Mouse (Mus musculus): ENCODE results near the gene Lrch3. TPM values are rescaled to one million over a fixed set of nuclear protein-coding genes. Genes with fewer than 3 reads are reported as not detected.
"Not testable (repeated sequence)": the region's sequence is repeated elsewhere in the genome, so short reads cannot be mapped to it uniquely, and the experiment has no call there.

The Lrch3 gene
- polyA plus RNA-seq, 1 experiment from 2014 or later: 49.8 TPM

GRCm38 (mm10) chr16:32935088-32935487 is 21.2 kb downstream of the Lrch3 start:
- WGBS: 76% methylated on average over 1 of the region's 1 CpGs
- no peak for ATAC-seq (ENCODE audit: low read depth)
- H3K9me3 ChIP-seq (ENCODE audit: control insufficient read depth, low read length): no peaks in the 10 kb centered on the region
- no peak overlapping the region for H3K4me2 ChIP-seq (ENCODE audit: low read depth, low read length)
- H3K36me3 ChIP-seq (ENCODE audit: control insufficient read depth, insufficient read depth, low read length): no peaks in the 10 kb centered on the region
- no peaks in the 10 kb centered on the region for H3K4me1 ChIP-seq (ENCODE audit: control insufficient read depth, insufficient read depth, low read length)
- H3K9ac ChIP-seq (replicated peaks; ENCODE audit: low read depth, low read length): no peak overlapping the region
- no peak overlapping the region for H3K4me3 ChIP-seq (ENCODE audit: low read depth, low read length)
- H3K27ac ChIP-seq (ENCODE audit: low read depth, low read length): no peak overlapping the region
- no peaks in the 10 kb centered on the region for H3K27me3 ChIP-seq (ENCODE audit: control insufficient read depth, insufficient read depth, low read length)

GRCm38 (mm10) chr16:32937358-32937757 is 23.5 kb downstream of the Lrch3 start:
- Histone ChIP-seq H3K4me2 (ENCODE audit: low read depth, low read length) (no peak overlapping the region), H3K4me1 (ENCODE audit: control insufficient read depth, insufficient read depth, low read length) (no peaks in the 10 kb centered on the region), H3K9ac (replicated peaks; ENCODE audit: low read depth, low read length) (no peak overlapping the region), H3K27me3 (ENCODE audit: control insufficient read depth, insufficient read depth, low read length) (no peaks in the 10 kb centered on the region), H3K36me3 (ENCODE audit: control insufficient read depth, insufficient read depth, low read length) (no peaks in the 10 kb centered on the region), H3K27ac (ENCODE audit: low read depth, low read length) (no peak overlapping the region), H3K9me3 (ENCODE audit: control insufficient read depth, low read length) (no peaks in the 10 kb centered on the region), H3K4me3 (ENCODE audit: low read depth, low read length) (no peak overlapping the region)
- ATAC-seq (ENCODE audit: low read depth): no peak
- WGBS: 82% methylated on average over 2 of the region's 2 CpGs

GRCm38 (mm10) chr16:32939301-32939700 is 25.4 kb downstream of the Lrch3 start:
- 32% methylated on average over 3 of the region's 3 CpGs for WGBS
- not testable (repeated sequence) for H3K27ac ChIP-seq (ENCODE audit: low read depth, low read length); H3K36me3 ChIP-seq (ENCODE audit: control insufficient read depth, insufficient read depth, low read length); H3K27me3 ChIP-seq (ENCODE audit: control insufficient read depth, insufficient read depth, low read length); ATAC-seq (ENCODE audit: low read depth); H3K9ac ChIP-seq (replicated peaks; ENCODE audit: low read depth, low read length); H3K4me2 ChIP-seq (ENCODE audit: low read depth, low read length); H3K9me3 ChIP-seq (ENCODE audit: control insufficient read depth, low read length); H3K4me1 ChIP-seq (ENCODE audit: control insufficient read depth, insufficient read depth, low read length); H3K4me3 ChIP-seq (ENCODE audit: low read depth, low read length)

GRCm38 (mm10) chr16:32939716-32940115 is 25.8 kb downstream of the Lrch3 start:
- not testable (repeated sequence) for H3K4me1 ChIP-seq (ENCODE audit: control insufficient read depth, insufficient read depth, low read length); H3K36me3 ChIP-seq (ENCODE audit: control insufficient read depth, insufficient read depth, low read length); H3K9me3 ChIP-seq (ENCODE audit: control insufficient read depth, low read length); H3K4me2 ChIP-seq (ENCODE audit: low read depth, low read length); H3K4me3 ChIP-seq (ENCODE audit: low read depth, low read length); ATAC-seq (ENCODE audit: low read depth); H3K27me3 ChIP-seq (ENCODE audit: control insufficient read depth, insufficient read depth, low read length); H3K9ac ChIP-seq (replicated peaks; ENCODE audit: low read depth, low read length); H3K27ac ChIP-seq (ENCODE audit: low read depth, low read length)
- WGBS: 96% methylated on average over 4 of the region's 4 CpGs

- ATAC-seq (ENCODE audit: low read depth); H3K4me3 ChIP-seq (ENCODE audit: low read depth, low read length); H3K27me3 ChIP-seq (ENCODE audit: control insufficient read depth, insufficient read depth, low read length); H3K36me3 ChIP-seq (ENCODE audit: control insufficient read depth, insufficient read depth, low read length); H3K27ac ChIP-seq (ENCODE audit: low read depth, low read length); H3K9ac ChIP-seq (replicated peaks; ENCODE audit: low read depth, low read length); H3K9me3 ChIP-seq (ENCODE audit: control insufficient read depth, low read length); H3K4me2 ChIP-seq (ENCODE audit: low read depth, low read length); H3K4me1 ChIP-seq (ENCODE audit: control insufficient read depth, insufficient read depth, low read length): not testable (repeated sequence)
- WGBS: 85% methylated on average over 1 of the region's 2 CpGs
These were observed 27.3 kb downstream of the Lrch3 start for GRCm38 (mm10) chr16:32941226-32941625.

GRCm38 (mm10) chr16:32942694-32943093 is 28.8 kb downstream of the Lrch3 start:
- Histone ChIP-seq H3K9ac (replicated peaks; ENCODE audit: low read depth, low read length) (no peak overlapping the region), H3K4me3 (ENCODE audit: low read depth, low read length) (no peak overlapping the region), H3K27me3 (ENCODE audit: control insufficient read depth, insufficient read depth, low read length) (no peaks in the 10 kb centered on the region), H3K9me3 (ENCODE audit: control insufficient read depth, low read length) (no peaks in the 10 kb centered on the region), H3K36me3 (ENCODE audit: control insufficient read depth, insufficient read depth, low read length) (no peaks in the 10 kb centered on the region), H3K4me1 (ENCODE audit: control insufficient read depth, insufficient read depth, low read length) (no peaks in the 10 kb centered on the region), H3K4me2 (ENCODE audit: low read depth, low read length) (no peak overlapping the region), H3K27ac (ENCODE audit: low read depth, low read length) (no peak overlapping the region)
- 53% methylated on average over 5 of the region's 5 CpGs for WGBS
- ATAC-seq (ENCODE audit: low read depth): peak; percentile 89

DNA sequence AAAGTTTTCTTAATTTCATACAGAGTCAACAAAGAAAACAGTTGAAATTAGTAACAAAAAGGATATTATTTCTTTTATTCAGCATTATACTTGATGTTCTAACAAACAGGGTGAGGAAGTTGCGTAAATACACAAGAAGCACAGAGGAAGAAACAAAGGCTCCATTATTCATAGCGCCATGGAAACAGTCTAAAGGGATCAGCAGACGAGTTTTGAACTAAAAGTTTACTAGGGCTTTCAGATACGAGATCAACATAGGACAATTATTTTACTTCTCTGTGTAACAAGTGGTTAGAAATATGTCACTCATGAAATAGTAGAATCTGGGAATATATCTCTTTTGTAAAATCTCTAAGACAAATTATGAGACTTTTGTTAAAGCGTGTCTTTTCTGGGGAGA is 31.5 kb downstream of the Lrch3 start:
- Histone ChIP-seq H3K9ac (replicated peaks; ENCODE audit: low read depth, low read length) (no peak overlapping the region), H3K36me3 (ENCODE audit: control insufficient read depth, insufficient read depth, low read length) (no peaks in the 10 kb centered on the region), H3K4me3 (ENCODE audit: low read depth, low read length) (no peak overlapping the region), H3K27ac (ENCODE audit: low read depth, low read length) (no peak overlapping the region), H3K4me1 (ENCODE audit: control insufficient read depth, insufficient read depth, low read length) (no peaks in the 10 kb centered on the region), H3K9me3 (ENCODE audit: control insufficient read depth, low read length) (no peaks in the 10 kb centered on the region), H3K27me3 (ENCODE audit: control insufficient read depth, insufficient read depth, low read length) (no peaks in the 10 kb centered on the region), H3K4me2 (ENCODE audit: low read depth, low read length) (no peak overlapping the region)
- 48% methylated on average over 5 of the region's 5 CpGs for WGBS
- no peak for ATAC-seq (ENCODE audit: low read depth)

- Histone ChIP-seq H3K9ac (replicated peaks; ENCODE audit: low read depth, low read length) (no peak overlapping the region), H3K36me3 (ENCODE audit: control insufficient read depth, insufficient read depth, low read length) (no peaks in the 10 kb centered on the region), H3K27ac (ENCODE audit: low read depth, low read length) (no peak overlapping the region), H3K4me3 (ENCODE audit: low read depth, low read length) (no peak overlapping the region), H3K4me1 (ENCODE audit: control insufficient read depth, insufficient read depth, low read length) (no peaks in the 10 kb centered on the region), H3K4me2 (ENCODE audit: low read depth, low read length) (no peak overlapping the region), H3K9me3 (ENCODE audit: control insufficient read depth, low read length) (no peaks in the 10 kb centered on the region), H3K27me3 (ENCODE audit: control insufficient read depth, insufficient read depth, low read length) (no peaks in the 10 kb centered on the region)
- no peak for ATAC-seq (ENCODE audit: low read depth)
- 76% methylated on average over 8 of the region's 8 CpGs for WGBS
These were observed 34.1 kb downstream of the Lrch3 start for GRCm38 (mm10) chr16:32948016-32948415.

DNA sequence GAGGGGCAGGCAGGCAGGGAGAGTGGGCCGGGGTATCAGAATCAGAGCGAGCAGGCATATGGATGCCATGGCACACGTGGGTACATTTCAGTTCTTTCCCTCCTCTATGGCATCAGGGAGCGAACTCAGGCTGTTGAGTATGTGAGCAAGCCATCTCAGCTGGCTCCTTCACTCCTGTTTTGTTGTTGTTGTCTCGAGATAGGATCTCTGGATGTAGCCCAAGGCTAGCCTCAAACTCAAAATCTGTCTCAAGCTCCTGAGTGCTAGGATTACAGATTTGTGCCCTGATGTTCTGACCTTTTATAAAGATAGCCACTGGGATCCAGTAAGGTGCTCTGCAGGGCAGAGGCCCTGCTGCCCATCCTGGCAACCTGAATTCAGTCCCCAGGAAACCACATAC is 34.8 kb downstream of the Lrch3 start:
- WGBS: 93% methylated on average over 5 of the region's 5 CpGs
- no peak for ATAC-seq (ENCODE audit: low read depth)
- no peak overlapping the region for H3K27ac ChIP-seq (ENCODE audit: low read depth, low read length)
- H3K4me2 ChIP-seq (ENCODE audit: low read depth, low read length): no peak overlapping the region
- H3K27me3 ChIP-seq (ENCODE audit: control insufficient read depth, insufficient read depth, low read length): no peaks in the 10 kb centered on the region
- H3K4me1 ChIP-seq (ENCODE audit: control insufficient read depth, insufficient read depth, low read length): no peaks in the 10 kb centered on the region
- no peak overlapping the region for H3K9ac ChIP-seq (replicated peaks; ENCODE audit: low read depth, low read length)
- H3K9me3 ChIP-seq (ENCODE audit: control insufficient read depth, low read length): no peaks in the 10 kb centered on the region
- no peak overlapping the region for H3K4me3 ChIP-seq (ENCODE audit: low read depth, low read length)
- no peaks in the 10 kb centered on the region for H3K36me3 ChIP-seq (ENCODE audit: control insufficient read depth, insufficient read depth, low read length)

DNA sequence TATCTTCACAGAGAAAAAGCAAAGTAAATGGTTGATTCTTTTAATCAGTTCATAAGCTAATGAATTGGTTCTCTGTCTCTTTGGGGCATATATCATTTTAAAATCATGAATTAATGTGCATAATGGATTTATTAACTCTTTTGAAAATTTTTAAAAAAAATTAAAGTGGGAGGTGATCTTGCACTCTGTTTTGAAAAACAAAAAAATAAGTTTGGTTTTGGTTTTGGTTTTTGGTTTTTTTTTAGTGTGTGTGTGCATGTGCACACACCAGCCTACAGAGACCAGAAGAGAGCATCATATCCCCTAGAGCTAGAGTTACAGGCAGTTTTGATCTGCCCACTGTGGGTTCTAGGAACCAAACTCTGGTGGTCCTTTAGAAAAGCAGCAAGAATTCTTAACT is 35.4 kb downstream of the Lrch3 start:
- ATAC-seq (ENCODE audit: low read depth): no peak
- Histone ChIP-seq H3K4me1 (ENCODE audit: control insufficient read depth, insufficient read depth, low read length) (no peaks in the 10 kb centered on the region), H3K4me2 (ENCODE audit: low read depth, low read length) (no peak overlapping the region), H3K27me3 (ENCODE audit: control insufficient read depth, insufficient read depth, low read length) (no peaks in the 10 kb centered on the region), H3K27ac (ENCODE audit: low read depth, low read length) (no peak overlapping the region), H3K9ac (replicated peaks; ENCODE audit: low read depth, low read length) (no peak overlapping the region), H3K36me3 (ENCODE audit: control insufficient read depth, insufficient read depth, low read length) (no peaks in the 10 kb centered on the region), H3K9me3 (ENCODE audit: control insufficient read depth, low read length) (no peaks in the 10 kb centered on the region), H3K4me3 (ENCODE audit: low read depth, low read length) (no peak overlapping the region)

All from neural tube, embryonic 14.5 days (tissue).